In genomic region chr8:47690674-47691078, GRCm38 (mm10) we compare ENCODE assay signal across 8 mouse cellular contexts. TPM values are rescaled to one million over a fixed set of nuclear protein-coding genes. Genes with fewer than 3 reads are reported as not detected.
A peak's percentile ranks its signal among the peaks of the same experiment; 100 is the strongest.
DNase-seq lines count a peak whose midpoint lies in the region; ATAC-seq and TF ChIP-seq lines count a peak whose summit lies in the region.

No protein-coding gene starts in this region.

- TF ChIP-seq CTCF in E14TG2a.4 (conservative IDR thresholded peaks at IDR 0.05; ENCODE audit: low read length), result no peak

- peak; percentile 46 for DNase-seq in embryo, embryonic 9.5 days (ENCODE audit: extremely low spot score)
- peak; percentile 31 for DNase-seq in heart, postnatal 14 days
- DNase-seq in thymus, postnatal 0 days (ENCODE audit: low spot score), result no peak
- no peak for DNase-seq in MN1 (ENCODE audit: low spot score)
- DNase-seq in thymus, postnatal 4 days, result no peak

- H3K9me3 ChIP-seq in E14TG2a.4 (ENCODE audit: low read length), result no peaks in the 10 kb centered on the region
- no peaks in the 10 kb centered on the region; the same call in 1 of the 2 replicates for H3K9me3 ChIP-seq in limb, embryonic 13.5 days
- 0 out of 2 replicates have a peak, but pooled peaks cover 3% of the 10 kb centered on the region for H3K9me3 ChIP-seq in midbrain, embryonic 13.5 days

- no peak for ATAC-seq in limb, embryonic 13.5 days (ENCODE audit: low FRiP score, low read depth)
- no peak for ATAC-seq in midbrain, embryonic 13.5 days

- peak overlapping the region; percentile 48 for H3K4me3 ChIP-seq in E14TG2a.4 (replicated peaks; ENCODE audit: low read length)
- H3K4me3 ChIP-seq in limb, embryonic 13.5 days, result peak overlapping the region; percentile 25
- peak overlapping the region; percentile 29 for H3K4me3 ChIP-seq in midbrain, embryonic 13.5 days (replicated peaks)

- peaks cover 48% of the 10 kb centered on the region for H3K4me1 ChIP-seq in E14TG2a.4 (replicated peaks; ENCODE audit: low read depth, low read length)
- peaks cover 6% of the 10 kb centered on the region; the same call in 1 of the 2 replicates for H3K4me1 ChIP-seq in limb, embryonic 13.5 days
- peaks cover 11% of the 10 kb centered on the region; the same call in 1 of the 2 replicates for H3K4me1 ChIP-seq in midbrain, embryonic 13.5 days (replicated peaks)

- peak overlapping the region; percentile 54 for H3K9ac ChIP-seq in limb, embryonic 13.5 days
- H3K9ac ChIP-seq in midbrain, embryonic 13.5 days (replicated peaks), result peak overlapping the region; percentile 47

- peak overlapping the region; percentile 56 for H3K4me2 ChIP-seq in limb, embryonic 13.5 days (replicated peaks)
- H3K4me2 ChIP-seq in midbrain, embryonic 13.5 days (replicated peaks), result peak overlapping the region; percentile 54

- WGBS in limb, embryonic 13.5 days, result 7% methylated on average over 16 of the region's 16 CpGs
- under 1% methylated on average over 16 of the region's 16 CpGs for WGBS in midbrain, embryonic 13.5 days

- intact Hi-C loops in heart, postnatal 14 days (cut with DNase I), result loop anchor here (2.0 to 10.0 kb wide), 4 partner anchors 14 to 276 kb away; partner anchors contain the start of genes Rwdd4a and Trappc11

- no peak overlapping the region for H3K27ac ChIP-seq in limb, embryonic 13.5 days
- H3K27ac ChIP-seq in midbrain, embryonic 13.5 days, result no peak overlapping the region

- peaks cover 9% of the 10 kb centered on the region; the same call in 1 of the 2 replicates for H3K27me3 ChIP-seq in E14TG2a.4 (ENCODE audit: insufficient read depth, low read length)
- H3K27me3 ChIP-seq in limb, embryonic 13.5 days, result peaks cover 5% of the 10 kb centered on the region
- no peaks in the 10 kb centered on the region; the same call in 1 of the 2 replicates for H3K27me3 ChIP-seq in midbrain, embryonic 13.5 days

- H3K36me3 ChIP-seq in E14TG2a.4 (ENCODE audit: insufficient read depth, low read length), result no peaks in the 10 kb centered on the region
- no peaks in the 10 kb centered on the region for H3K36me3 ChIP-seq in limb, embryonic 13.5 days
- no peaks in the 10 kb centered on the region for H3K36me3 ChIP-seq in midbrain, embryonic 13.5 days

RNA-seq across cellular contexts. Expression of gene Ing2, which starts 15.3 kb away (rescaled TPM):
- 1 to 10 TPM; 8.9 to 9.1 TPM for total RNA-seq in heart, postnatal 14 days (2021)
- polyA plus RNA-seq in limb, embryonic 13.5 days (2015; fragmentation: Nextera tagmentation; extraction: Ambion mirVana), result 9.3 and 9.7 TPM in 2 replicates
- 6.5 and 8.9 TPM in 2 replicates for polyA plus RNA-seq in midbrain, embryonic 13.5 days (2015; fragmentation: Nextera tagmentation; extraction: Ambion mirVana)
- 16.9 and 21.5 TPM in 2 replicates for polyA plus RNA-seq in thymus, postnatal 0 days (2015; fragmentation: Nextera tagmentation; extraction: Ambion mirVana)

RNA-seq across cellular contexts. Expression of gene Cdkn2aip, which starts 23.1 kb away (rescaled TPM):
- 10 to 100 TPM; 11.0 to 11.6 TPM for total RNA-seq in heart, postnatal 14 days (2021)
- polyA plus RNA-seq in limb, embryonic 13.5 days (2015; fragmentation: Nextera tagmentation; extraction: Ambion mirVana), result 26.5 and 27.9 TPM in 2 replicates
- 44.3 and 45.7 TPM in 2 replicates for polyA plus RNA-seq in midbrain, embryonic 13.5 days (2015; fragmentation: Nextera tagmentation; extraction: Ambion mirVana)
- 36.1 and 36.5 TPM in 2 replicates for polyA plus RNA-seq in thymus, postnatal 0 days (2015; fragmentation: Nextera tagmentation; extraction: Ambion mirVana)

Comparison
In these comparisons a context has a peak if more than half of its experiments do, and no peak if none do; other contexts are left out.
1. DNase-seq: peak in embryo, embryonic 9.5 days (single experiment) and heart, postnatal 14 days (2 of 2); none in thymus, postnatal 0 days (single experiment), MN1 (single experiment) and thymus, postnatal 4 days (single experiment).
2. Peak in every context shown above with its lines, with median percentiles within 50 percentile points of each other: H3K4me3 ChIP-seq.